Mouse (Mus musculus): Measurements from ENCODE around the gene Epor. TPM values are rescaled to one million over a fixed set of nuclear protein-coding genes. Genes with fewer than 3 reads are reported as not detected.

The Epor gene
- total RNA-seq, 2 experiments from 2014 or later, result 70.3 to 91.0 TPM

DNA sequence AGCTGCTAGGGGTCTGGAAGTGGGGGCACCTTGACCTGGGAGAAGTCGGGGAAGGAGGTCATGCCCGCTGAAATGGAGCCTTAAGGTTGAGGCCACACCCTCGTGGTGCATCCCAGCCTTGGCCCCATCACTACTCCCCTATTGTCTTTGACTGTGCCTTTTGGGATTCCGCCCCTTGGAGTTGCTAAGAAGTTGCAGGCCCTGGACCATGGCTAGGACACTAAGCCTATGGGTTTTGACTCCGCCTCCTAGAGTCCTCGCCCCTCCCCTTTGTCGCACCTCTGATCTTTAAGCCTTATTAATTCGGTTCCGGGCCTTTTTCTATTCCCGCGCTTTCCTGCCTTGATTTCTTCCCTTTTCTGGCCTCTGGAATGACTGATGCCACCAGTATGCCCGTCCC lies 19.7 kb downstream of the Epor start:
- ATAC-seq (replicated peaks; ENCODE audit: low FRiP score, poor library complexity, severe bottlenecking), result no peak

DNA sequence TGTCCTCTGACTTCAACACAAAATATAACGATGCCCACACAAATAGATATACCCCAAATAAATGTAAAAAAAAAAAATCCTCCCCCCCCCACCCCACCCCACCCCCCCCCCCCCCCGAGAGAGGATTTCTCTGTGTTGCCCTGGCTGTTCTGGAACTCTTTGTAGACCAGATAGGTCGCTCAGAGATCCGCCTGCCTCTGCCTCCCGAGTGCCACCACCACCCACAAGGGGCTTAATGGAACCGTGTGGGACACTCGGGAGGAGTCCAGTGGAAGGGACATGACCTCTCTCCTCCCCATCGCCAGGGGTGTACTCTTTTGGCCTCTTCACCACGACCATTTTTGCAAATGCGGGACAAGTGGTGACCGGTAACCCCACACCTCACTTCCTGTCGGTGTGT lies 20.3 kb downstream of the Epor start:
- ATAC-seq (replicated peaks; ENCODE audit: low FRiP score, poor library complexity, severe bottlenecking), result no peak

DNA sequence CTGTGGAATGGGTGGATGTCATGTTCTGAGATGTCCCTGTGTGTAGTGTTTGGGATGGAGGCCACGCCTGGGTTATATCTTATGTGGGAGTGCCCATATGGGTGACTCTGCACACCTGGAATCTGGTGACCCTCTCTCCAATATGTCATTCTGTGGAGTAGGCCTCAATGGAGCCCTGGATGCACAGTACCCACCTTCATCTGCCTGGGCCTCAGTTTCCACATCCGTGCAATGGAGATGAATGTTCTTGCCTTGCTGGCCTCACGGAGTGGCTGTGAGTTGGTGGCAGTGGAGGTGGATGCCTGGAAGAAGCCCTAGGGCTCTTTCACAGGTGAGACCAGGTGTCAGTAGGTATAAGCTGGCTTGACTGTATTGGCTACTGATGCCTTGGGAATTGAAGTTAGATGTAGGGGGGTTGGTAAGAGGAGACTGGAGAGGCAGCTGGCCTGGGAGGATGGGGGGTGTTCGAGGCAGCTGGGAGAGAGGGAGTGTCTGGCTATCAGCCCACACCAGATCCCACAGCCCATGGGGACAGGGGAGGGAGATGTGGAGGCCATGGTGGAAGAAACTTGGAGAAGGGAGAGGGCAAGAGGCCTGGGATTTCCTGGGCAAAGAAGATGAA lies 25.0 kb downstream of the Epor start:
- no peak for ATAC-seq (replicated peaks; ENCODE audit: low FRiP score, poor library complexity, severe bottlenecking)

DNA sequence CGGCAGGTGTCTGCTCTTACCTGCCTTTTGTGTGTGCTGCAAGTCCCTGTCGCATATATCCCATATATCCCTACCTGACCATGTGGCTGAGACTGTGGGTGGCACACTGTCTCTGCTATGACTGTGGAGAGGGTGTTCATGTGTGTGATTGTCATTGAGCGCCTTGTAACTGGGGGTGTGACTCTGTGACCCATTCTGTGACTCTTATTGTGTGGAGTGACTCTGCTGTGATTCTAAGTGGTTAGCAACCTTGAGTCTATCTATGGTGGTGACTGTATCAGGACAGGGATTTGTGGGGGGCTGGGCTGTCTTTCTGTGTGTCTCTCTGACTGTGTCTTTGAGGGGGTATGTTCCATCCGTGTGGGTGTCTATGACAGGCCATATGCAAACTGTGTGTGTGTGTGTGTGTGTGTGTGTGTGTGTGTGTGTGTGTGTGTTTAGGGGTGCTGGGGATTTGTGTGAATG lies 25.6 kb downstream of the Epor start:
- ATAC-seq (replicated peaks; ENCODE audit: low FRiP score, poor library complexity, severe bottlenecking), result no peak

DNA sequence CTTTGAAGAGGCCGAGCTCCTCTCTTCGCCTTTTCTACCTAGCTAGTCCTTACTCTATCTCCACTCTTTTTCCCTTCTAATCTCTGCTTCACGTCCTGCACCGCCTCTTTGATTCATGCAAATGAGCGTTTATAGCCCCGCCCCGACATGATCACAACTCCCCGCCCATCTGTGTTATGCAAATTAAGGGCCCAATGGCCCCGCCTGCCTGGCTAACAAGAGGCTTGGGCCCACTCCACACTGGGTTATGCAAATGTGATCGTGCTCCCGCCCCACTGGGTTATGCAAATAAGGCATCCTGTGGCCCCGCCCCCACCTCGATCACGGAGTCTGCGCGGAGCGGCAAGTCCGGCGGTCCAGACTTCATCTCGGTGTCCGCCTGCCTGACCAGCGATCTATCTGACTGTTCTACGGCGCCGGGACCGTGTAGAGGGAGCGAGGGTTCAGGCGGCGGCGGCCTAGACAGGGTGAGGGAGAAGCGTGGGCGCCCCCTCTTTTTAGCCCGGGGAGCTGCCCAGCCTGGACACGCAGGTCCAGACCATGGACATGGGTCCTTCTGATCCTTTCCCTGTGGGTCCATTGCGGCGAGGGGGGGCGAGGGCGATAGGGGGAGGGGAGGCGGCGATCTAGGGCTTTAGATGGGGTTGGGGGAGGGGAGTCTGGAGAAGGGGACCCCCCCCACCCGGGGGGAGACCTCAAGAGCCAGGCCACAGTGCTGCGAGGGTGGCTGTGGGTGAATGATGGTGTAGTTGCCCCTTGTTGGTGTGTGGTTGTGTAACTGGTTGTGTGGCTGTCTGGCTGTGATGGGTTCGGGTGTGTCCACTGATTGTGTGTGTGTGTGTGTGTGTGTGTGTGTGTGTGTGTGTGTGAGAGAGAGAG lies 26.4 kb downstream of the Epor start, which contains the start of gene Plppr2:
Gene Plppr2, plus strand, starts transcription at position 342 of the 879 bp plus-strand sequence.
- peak; percentile 59 for ATAC-seq (replicated peaks; ENCODE audit: low FRiP score, poor library complexity, severe bottlenecking)

DNA sequence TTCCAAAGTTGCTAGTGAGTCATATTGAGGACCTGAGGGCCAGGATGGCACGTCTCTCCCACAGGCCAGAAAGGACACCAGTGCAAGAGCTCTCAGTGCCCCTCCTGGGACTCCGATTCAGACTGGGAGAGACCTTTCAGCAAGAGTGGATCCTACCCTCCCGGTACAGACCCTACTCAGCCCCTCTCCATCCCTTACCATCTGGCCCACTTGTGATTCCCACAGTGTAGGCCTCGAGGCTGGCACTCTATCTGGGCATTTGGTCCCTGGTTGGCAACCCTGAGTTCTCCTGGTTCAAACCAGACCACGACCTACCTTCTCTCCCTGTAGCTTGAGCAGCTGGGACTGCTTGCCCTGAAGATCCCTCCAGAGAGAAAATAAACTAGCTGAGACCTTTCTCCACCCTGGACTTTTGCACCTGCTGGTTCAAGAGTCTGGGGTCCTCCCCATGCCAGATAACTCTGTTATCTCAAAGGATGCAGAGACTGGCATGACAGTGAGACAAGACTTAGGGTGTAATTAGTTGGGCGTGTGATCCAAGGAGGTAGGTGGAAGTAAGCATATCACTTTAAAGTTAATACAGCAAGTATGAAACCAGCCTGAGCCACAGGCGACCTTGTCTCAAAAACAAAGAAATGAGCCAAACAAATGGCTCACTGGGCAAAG lies 27.7 kb downstream of the Epor start:
- ATAC-seq (replicated peaks; ENCODE audit: low FRiP score, poor library complexity, severe bottlenecking), result no peak

DNA sequence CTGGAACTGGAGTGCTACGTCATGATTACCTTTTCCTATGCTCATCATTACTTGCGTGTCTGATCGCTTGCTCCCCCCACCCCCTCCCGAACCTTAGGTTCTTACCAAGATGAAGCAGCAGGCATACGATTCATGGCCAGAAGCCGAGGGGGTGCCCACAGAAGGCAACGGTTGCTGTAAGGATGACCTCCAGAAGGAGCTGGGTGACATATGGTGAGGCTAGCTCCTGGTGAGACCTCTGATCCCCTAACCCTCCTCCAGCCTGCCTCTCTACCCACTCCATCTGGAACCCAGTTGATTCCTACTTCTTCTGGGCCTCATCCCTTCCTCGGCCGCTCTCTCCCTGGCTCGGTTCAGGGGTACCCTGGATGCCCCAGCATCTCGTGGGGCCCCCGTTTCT lies 29.3 kb downstream of the Epor start:
- ATAC-seq (replicated peaks; ENCODE audit: low FRiP score, poor library complexity, severe bottlenecking), result no peak

DNA sequence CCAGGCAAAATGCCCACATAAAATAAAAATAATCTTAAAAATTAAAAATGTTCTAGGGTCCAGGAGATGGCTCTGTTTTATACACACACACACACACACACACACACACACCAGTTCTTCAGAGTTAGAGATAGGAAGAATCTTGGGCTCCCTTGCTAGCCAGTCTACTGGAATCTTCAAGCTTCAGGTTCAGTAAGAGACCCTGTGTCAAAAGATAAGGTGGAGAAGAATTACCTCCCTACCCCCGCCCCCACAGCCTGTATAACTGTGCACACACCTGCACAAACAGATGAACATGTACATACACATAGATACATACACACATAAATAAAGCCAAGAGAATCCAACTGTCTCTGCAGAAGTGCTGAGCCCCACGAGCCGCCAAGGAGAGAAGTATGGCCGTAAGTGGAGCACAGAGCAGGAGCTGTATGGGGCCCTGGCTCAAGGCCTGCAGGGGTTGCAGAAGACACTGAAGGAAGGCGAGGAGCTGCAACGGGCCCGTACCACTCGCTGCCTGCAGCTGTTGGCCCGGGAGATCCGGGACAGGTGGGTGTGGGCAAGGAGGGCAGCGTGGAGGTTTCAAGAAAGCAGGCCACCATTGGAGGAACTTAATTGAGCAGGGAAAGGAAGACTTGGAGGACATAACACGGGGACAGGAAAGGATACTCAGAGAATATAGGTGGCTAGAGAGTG lies 30.7 kb downstream of the Epor start:
- no peak for ATAC-seq (replicated peaks; ENCODE audit: low FRiP score, poor library complexity, severe bottlenecking)

DNA sequence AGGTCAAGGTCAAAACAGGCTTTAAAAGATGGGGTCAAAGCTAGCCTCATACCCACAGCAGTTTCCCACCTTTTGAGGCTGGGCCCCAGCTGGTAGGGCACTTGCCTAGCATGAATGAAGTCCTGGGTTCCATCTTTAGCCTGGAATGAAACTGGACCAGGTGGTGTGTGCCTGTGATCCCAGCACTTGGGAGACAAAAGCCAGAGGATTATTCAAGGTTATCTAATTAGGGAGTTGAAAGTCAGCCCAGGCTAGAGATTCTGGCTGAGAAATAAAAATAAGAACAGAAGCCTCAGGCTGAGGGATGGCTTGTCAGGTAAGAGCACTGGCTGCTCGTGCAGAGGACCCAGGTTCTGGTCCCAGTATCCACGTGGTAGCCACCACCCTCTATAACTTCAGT lies 31.3 kb downstream of the Epor start:
- no peak for ATAC-seq (replicated peaks; ENCODE audit: low FRiP score, poor library complexity, severe bottlenecking)

DNA sequence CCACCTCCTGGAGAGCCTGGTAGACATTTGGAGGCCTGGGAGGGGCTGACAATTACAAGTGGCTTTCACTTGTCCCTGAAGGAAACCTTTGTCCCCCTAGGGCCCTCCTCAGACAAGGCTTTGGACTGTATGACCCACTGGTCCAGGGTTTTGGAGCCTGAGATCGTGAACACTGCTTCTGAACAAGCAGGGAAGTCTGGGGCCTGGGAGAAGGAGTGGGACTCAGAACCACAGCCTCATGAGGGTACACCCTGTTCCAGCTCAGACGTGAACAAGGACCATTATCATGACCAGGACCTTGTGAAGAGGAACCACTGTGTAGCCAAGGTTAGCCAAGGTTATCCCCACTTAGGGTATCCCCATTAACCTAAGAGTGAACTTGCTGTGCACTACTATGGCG lies 34.1 kb downstream of the Epor start:
- ATAC-seq (replicated peaks; ENCODE audit: low FRiP score, poor library complexity, severe bottlenecking), result no peak

DNA sequence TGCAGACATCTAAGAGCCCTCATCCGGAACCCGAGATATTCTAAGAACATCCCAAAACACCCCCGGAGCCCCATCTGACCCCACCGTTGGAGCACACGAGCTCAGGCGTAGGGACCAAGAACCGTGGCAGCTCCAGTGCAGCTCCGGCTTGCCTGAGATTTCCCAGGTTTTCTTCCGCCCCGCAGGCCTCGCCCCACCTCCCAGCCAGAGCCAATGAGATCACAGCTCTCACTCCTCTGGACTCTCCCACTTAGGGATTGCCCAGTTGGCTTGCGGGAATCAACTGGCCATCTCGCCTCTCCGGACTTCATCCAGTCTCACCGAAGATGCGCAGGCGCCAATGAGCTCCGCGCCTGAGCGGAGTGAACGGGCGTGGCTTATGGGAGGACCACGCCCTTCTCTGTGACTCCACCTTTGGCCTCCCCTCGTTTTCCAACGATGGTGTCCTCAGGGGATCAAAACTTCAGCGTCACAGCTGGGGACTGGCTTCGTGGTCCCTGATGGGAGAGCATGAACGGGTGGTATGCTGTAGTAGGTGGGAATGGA lies 36.0 kb downstream of the Epor start, which contains the start of the genes Ccdc159 and Tmem205:
Gene Ccdc159, plus strand, starts transcription at position 264 of the 546 bp plus-strand sequence.
Gene Tmem205, minus strand, starts transcription at position 349 of the 546 bp plus-strand sequence.
- ATAC-seq (replicated peaks; ENCODE audit: low FRiP score, poor library complexity, severe bottlenecking), result 0 out of 2 replicates have a peak, but pooled peaks have one; percentile 51

DNA sequence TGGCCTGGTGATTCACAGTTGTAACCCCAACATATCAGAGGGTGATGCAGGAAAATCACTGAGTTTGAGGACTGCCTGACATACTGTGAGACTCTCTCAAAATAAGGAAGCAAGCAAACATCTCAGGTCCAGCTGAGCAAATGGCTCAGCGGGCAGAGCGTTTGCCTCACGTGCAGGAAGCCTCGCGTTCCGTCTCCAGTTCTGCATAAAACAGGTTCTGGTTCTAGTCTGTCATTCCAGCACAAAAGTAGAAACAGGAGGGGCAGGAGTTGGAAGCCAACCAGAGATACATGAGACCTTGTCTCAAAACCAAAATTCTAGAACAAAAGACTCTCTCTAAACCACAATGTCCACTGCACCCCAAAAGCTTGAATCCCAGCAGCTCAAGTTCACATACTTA lies 36.5 kb downstream of the Epor start:
- ATAC-seq (replicated peaks; ENCODE audit: low FRiP score, poor library complexity, severe bottlenecking), result no peak

DNA sequence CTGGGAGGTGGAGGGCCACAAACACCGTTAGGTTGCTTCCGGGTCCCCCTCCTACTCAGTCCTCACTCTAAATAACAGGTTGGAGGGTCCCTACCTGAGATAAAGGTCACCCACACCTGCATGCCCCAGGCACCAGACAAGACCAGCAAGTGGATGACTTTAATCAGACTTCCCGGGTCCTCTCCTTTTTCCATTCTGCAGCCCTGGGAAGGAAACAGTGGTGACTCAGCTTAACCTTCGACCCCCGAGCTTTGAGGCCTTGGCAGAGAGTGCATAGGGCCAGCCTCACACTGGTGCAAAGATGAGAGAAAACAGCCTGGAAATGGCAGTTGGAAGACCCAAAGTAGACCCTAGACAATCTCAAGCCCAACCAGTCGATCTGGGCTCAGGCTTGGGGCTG lies 37.2 kb downstream of the Epor start:
- ATAC-seq (replicated peaks; ENCODE audit: low FRiP score, poor library complexity, severe bottlenecking), result no peak

DNA sequence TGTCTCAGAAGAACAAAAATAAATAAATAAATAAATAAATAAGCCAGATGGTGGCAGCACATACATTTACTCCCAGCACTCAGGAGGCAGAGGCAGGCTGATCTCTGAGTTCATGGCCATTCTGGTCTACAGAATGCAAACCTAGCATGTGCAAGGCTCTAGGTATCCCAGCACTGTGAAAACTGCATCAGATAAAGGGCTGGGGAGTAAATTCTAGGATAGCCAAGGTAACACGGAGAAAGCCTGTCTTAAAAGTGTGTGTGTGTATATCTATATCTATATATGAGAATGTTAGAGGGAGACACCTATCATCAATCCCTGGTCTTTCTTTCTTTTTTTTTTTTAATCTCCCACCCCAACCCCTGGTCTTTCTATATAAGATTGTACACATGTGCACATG lies 37.8 kb downstream of the Epor start:
- ATAC-seq (replicated peaks; ENCODE audit: low FRiP score, poor library complexity, severe bottlenecking), result no peak

DNA sequence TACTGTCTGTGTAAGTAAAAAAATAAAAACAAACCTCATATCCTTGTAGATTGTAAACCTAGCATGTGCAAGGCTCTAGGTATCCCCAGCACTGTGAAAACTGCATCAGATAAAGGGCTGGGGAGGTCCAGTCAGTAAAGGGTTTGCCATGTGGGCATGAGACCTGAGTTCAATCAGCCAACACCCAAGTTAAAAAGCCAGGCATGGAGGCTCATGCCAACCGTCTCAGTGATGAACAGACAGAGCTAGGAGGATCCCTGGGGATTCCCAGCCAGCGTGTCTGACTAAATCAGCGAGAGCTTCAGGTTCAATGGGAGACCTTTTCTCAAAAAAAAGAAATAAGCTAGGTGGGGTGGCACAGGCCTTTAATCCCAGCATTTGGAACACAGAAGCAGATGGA lies 38.3 kb downstream of the Epor start:
- no peak for ATAC-seq (replicated peaks; ENCODE audit: low FRiP score, poor library complexity, severe bottlenecking)

DNA sequence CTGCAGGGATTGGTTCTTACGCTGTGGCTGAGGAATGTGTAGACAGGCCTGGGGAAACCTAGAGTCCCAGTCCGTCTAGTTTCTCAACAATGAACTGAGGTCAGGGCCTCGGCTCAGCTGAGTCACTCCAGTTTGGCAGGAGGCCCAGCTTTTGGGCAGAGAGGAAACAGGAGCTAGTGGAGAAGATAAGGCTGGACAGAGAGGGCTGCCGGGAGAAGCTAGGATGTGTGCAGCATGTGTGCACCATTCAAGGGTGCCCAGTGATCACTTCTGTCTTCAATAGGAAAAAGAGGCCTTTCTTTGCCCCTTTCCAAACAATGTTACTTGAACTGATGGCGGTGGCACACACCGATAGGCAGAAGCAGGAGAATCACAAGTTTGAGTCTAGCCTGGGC lies 39.2 kb downstream of the Epor start:
- peak; percentile 81 for ATAC-seq (replicated peaks; ENCODE audit: low FRiP score, poor library complexity, severe bottlenecking)

DNA sequence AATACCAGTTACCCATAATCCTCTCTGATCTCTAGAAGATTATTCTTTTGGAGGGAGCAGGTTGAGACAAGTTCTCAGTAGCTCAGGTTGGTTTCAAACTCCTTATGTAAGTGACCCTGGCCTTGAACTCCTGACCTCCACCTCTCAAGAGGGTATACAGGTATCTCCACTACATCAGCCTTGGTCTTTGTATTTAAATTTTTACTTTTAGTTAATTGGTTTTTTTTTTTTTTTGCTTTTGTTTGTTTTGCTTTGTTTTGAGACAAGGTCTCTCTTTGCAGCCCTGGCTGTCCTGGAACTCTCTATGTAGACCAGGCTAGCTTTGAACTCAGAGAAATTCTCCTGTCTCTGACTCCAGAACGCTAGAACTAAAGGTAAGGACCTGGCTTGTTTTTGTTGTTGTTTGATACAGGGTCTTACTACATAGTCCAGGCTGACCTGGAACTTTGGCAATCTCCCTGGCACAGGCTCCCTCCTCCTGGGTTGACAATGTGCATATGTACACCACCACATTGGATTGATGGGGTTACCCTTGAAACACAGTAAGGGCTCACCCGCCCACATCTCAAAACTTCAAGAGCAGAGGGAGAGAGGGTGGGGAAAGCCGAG lies 39.7 kb downstream of the Epor start:
- ATAC-seq (replicated peaks; ENCODE audit: low FRiP score, poor library complexity, severe bottlenecking), result no peak

DNA sequence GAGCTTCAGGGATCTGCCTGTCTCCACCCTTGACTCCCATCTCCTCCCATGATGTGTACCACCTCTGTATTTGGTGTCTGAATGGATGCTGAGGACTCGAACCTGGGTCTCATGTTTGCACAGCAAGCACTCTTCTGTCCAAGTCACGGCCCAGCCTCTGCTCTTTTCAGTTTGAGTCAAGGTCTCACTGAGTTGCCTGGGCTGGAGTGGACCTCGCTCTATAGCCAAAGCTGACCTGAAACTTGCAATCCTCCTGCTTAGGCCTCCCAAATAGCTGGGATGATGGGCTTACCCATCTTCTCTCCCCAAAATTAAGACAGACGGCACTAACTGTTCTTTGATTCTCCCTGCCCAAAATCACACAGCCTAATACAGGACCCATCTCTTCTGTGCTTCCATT lies 40.3 kb downstream of the Epor start:
- ATAC-seq (replicated peaks; ENCODE audit: low FRiP score, poor library complexity, severe bottlenecking), result no peak

DNA sequence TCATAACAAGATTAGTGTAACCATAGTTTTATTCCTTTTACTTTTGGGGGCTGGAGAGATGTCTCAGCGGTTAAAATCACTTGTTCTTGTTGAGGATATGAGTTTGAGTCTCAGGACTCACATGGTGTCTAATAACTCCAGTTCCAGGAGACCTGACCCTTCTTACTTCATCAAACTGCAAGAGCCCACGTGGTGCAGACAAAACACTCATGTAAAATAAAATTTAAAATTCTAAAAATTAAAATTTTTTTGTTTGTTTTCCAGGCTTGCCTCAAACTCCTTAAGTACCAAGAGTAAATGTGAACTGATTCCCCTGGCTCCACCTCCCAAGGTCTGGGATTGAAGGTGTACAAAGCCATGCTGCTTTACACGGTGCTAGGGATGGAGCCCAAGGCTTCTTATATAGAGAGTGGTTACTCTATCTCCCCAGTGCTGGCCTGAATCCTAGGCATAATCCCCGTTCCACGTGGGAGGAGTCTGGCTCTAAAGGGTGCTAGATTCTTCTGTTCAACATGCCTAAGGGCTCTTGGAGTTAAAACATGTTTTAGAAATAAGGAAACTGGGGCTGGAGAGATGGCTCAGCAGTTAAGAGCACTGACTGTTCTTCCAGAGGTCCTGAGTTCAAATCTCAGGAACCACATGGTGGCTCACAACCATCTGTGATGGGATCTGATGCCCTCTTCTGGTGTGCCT lies 44.5 kb downstream of the Epor start:
- ATAC-seq (replicated peaks; ENCODE audit: low FRiP score, poor library complexity, severe bottlenecking), result no peak

All from erythroblast, adult 5-6 weeks (primary cell).